Mouse (Mus musculus) adrenal gland, adult (tissue): Measurements from ENCODE around the gene Pdgfd.

Experiments used
- DNase-seq, 2 experiments: peaks; one replicate each; pipeline ENCODE4 v3.0.0; 2022 to 2023; ENCODE audit warnings: low spot score in 1 of 2; ENCODE audit not compliant: inconsistent age in 2 of 2

Pdgfd gene

DNA sequence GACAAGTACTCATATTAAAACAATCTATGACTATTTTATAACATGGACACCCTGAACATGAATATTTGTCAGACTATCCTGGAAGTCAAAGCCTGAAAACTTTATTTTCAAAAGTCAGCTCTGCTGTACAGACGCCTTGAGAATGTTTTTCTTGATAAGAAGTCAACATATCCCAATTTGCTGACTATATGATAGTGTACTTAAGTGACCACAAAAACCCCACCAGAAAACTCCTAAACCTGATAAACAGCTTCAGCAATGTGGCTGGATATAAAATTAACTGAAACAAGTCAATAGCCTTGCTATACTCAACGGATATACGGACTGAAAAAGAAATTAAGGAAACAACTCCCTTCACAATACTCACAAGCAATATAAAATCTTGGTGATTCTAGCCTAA, 137.5 kb downstream of the Pdgfd start:
- no peak for DNase-seq

DNA sequence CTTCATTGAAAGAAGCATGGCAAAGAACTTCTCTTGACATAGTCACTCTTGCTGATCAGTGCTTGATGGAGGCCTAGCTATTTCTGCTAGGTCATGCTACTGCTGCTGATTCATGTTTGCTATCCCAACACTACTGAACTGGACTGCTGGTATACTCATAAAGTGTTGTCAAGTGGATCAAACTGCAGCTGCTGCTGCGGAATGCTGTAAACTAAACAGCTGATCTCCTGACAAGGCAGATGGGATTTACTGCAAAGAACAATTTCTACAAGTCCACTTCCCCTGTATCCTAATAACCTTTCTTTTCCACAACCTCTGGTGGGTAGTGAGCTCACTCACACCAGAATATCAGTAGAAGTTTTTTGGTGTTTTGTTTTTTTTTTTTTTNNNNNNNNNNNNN, 148.7 kb downstream of the Pdgfd start:
- DNase-seq = no peak

DNA sequence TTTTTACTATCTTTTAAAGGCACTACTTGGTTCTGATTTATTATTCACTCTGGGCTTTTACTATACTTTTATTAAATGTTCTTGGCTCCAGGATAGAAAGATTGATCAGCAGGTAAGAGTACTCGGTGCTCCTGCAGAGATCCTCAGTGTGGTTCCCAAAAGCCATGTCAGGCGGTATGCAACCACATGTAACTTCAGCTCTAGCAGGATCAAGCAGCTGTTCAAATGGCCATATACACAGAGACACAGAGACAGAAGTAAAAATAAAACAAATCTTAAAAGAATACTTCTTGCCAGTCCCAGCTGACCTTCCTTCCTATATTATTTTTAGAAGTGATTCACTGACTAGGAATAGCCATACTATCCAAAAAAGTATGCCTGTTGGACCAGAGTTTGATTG, 157.0 kb downstream of the Pdgfd start:
- DNase-seq = no peak

DNA sequence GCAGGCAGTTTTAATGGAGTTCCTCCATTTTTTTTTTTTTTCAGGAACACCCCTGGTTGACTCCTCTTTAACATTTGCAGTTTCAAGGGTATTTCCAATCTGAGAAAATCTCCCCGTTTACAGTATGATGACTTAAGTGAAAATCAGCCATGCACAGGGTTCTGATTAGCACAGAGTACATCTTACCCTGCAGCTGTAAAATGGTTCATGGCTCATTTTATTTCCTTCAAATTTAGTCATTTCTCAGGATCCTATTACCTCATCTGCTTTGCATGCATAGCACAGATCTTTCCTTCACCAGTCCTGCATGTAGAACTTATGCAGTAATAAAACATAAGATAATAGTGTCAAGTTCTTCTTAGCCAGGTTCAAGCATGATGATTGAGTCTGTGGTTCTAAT, 165.1 kb downstream of the Pdgfd start:
- DNase-seq = no peak

DNA sequence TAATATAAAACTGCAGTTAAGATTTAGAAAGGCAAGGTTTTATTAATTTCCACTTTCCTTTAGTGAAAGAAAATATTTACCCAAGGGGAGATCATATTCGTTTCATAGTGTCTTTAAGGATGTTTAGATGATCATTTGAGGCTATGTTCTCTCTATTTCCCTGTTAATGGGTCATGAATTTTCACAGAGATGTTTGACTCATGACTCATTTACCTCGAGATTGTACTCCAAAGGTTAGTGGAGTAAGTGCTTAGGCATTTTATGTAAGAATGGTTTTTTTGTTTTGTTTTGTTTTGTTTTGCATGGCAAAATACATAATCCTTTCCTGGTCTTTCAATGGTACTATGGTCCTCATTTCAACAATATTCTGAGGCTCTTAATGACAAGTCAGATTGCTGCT, 167.9 kb downstream of the Pdgfd start:
- no peak for DNase-seq

DNA sequence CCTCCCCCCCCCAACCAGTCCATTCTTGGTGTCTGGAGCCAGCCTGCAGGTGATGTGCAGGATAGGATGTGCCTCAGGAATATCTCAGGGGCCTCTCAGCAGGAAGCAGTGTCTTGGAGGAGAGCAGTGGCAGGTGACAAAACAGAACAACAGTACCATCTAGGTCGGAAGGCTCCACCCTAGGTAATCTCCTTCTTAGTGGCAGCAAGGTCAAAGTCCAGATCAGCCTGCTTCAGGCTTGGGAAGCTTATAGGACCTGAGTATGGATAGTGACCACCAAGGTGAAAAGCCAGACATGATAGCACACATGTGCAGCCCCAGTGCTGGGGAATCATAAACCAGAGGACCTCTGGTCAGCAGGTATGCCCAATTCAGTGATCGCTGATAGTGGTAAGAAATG, 169.5 kb downstream of the Pdgfd start:
- no peak for DNase-seq

DNA sequence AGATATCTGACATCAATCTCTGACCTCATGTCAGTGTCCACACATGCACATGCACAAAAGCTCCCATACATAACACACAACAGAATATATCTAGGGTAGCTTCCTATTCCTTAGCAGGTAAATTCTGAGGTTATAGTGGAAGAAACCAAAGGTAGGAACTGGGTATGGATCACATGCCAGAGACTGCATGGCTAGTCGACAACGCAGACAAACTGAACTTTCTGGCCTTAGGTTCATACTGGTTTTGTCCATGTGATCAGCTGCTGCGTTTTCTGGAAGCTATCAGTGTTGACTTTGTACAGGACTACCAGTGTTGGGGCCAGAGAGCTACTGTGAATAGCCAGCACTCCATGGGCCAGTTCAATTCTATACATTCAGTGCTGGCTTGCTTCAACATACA, 170.0 kb downstream of the Pdgfd start:
- DNase-seq = no peak

DNA sequence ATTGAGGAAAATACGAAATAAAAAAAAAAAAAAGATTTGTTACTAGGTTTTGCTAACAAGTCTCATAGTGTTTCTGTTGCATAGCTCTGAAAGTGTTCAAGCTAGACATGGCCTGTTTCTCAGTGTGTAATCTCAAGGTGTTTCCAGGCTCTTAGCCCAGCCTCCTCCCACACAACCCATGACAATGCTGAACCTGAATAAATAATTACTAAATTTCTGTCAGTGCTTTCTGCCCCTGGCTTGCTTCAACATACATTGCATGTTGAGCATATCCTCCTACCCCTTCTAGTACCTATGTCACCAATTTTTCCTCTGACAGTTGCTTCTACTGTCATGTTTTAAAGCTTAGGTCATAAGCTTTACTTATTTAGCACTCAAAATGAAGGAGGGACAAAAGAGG, 171.0 kb downstream of the Pdgfd start:
- no peak for DNase-seq

DNA sequence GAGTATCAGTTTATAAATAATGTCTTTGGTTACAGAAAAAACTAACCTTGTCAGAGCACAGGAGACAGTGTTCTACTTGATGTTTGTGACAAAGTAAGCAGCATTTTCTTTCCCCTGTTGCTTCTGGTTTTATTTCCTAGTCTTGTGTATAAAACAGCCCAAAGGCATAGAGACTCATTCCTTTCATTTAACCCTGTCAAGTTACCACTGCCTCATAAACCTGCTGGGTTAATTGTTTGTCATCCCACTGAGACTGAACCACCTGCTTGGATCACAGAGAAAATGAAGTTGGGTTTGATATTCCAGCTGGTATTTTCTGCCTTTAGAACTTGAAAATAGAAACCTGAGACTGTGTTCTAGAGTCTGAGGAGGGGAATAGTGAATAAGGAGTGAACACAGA, 172.4 kb downstream of the Pdgfd start:
- no peak for DNase-seq

DNA sequence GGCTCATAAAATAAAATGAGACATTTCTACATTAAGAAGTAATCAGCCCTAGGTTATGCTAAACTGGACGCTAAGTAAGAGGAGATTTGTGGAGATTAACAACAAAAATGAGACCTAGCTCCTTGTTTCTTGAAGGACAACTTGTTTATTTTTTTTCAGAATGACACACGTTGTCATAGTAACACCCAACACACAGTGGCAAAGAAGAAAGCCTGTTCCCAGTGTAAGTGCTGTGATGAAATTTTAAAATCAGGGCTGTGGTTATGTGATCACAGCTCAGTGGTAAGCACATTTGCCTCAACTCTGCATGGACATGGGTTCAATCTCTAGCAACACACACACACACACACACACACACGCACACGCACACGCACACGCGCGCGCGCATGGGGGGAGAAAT, 174.5 kb downstream of the Pdgfd start:
- no peak for DNase-seq

DNA sequence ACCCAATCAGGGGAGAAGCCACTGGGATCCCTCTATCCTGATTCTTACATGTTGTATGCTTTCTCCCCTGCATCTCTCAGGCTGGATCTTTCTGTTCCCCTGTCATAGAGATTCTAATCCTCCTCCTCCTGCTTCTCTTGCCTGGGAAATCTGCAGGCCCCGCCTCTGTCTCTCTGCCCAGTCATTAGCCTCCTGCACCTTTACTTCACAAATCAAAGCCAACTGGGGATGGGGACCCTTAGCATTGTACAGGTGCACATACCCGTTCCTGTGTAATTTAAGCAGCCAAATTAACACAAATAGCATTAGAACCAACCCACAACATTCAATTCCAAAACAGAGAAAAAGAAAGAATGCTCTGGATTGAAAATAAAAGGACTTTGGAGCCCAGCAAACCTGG, 176.1 kb downstream of the Pdgfd start:
- no peak for DNase-seq

DNA sequence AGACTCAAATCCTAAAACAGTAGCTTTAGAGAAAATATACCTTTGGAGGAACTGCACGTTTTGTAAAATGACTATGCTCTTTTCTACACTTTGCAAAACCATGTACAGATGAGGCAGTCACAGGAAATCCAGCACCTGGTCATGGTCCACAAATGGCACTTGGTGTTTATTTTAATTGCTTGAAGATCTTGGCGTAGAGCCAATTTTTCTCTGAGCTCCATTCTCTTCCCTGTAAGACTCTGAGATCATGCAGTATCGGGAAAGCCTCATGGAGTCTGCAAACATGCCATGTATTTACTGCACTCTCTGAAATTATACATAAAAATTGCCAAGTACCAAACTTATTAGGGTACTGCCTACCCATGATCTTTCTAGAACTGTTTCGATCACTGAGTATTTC, 176.5 kb downstream of the Pdgfd start:
- DNase-seq = no peak

DNA sequence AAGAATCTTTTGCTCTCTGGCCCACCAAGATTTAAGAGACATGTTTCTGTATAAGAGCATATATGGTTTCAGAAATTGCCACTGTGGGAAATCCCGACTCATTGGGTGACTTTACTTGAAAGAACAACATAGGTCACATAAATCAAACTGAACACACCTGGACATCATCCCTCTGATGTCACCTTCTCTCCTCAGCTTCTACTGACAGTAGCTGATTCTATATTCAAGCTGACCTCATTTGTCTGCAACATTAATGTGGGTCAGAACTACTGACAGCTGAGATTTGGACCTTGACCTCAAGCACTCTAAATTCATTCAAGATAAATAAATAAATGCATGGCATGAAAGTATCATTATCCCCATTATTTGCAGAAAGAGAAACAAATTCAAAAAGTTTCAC, 177.0 kb downstream of the Pdgfd start:
- no peak for DNase-seq

DNA sequence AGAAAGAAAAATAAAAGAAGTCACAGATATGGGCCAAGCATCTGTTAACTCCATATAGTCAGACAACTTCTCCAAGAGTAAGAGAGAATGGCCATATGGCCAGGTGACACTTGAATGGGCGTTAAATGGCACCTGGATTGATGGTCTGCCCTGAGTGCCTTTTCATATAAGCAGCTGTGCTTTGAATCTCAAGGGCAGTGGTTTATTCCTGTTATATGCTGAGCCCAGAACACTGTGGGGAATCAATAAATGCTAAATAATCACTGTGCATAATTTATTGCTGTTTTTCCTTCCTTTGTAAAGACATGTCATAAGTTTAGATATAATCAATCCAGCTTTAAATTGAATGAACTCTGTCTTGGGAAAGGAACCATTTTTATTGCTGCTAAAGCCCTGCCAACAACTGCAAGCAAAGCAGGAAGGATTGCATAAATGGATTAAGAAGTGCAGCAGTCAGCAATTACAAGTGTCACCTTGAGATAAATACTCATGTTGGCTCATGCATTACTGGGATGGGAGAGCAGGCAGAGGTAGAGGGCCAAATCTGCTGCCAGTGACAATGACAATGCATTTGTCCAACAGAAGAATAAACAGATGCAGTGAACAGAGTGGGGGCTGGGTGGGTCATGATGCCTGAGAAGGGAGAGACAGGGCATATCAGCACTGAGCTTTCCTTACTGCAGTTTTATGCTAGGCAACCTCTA, 185.0 kb downstream of the Pdgfd start:
- peak in 1 of 2 experiments; percentile 40 for DNase-seq

DNA sequence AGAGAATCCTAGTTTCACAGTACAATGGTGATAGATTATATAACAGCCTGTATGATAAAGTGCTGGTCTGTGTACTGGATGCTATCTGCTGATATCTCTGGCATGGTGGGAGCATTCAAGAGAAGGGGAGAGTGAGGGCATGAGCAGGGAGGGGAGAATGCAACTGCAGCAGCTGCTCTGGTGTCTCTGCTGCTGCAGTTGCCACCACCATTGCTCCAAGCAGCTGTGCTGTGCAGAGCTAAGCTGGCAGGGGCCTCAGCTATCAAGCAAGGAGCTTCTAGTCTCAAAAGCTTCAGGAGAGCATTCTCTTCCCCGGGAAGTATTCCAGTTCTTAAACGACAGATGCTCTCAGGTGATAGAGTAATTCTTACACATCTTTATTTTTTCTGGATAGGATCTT, 192.4 kb downstream of the Pdgfd start:
- no peak for DNase-seq

DNA sequence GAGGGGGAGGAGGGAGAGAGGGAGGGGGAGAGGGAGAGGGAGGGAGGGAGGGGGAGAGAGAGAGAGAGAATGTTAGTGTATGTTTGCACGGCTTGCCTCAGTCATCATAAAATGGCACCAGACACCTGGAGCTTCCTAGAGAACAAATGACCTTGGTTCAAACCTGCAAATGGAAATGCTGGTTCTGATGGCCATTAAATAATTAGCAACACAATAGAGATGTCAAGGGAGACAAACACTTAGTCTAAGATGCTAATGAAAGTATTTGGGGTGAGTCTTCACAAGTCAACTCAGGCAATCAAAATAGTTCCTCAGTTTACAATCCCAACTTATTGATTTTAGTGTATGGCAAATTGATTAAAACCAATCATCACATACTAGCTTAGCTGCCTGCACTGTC, 198.2 kb downstream of the Pdgfd start:
- no peak for DNase-seq

DNA sequence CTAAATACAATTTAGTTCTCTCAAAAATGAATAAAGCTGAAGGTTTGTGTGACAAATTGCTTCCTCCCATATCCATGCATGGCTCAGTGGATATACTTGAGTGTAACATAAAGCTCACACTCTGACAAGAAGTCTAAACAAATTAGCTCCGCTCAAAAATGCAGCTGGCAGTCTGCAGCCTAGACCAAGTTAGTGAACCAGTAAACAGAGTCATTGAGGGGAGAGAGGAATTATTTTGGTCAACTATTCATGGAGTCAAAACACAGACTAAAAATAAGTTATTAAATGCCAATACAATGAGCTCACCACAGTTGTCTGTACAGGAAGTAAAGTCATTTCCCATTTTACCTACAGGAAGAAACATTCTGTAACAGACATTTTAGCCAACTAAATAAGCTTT, 233.4 kb downstream of the Pdgfd start:
- DNase-seq = no peak

DNA sequence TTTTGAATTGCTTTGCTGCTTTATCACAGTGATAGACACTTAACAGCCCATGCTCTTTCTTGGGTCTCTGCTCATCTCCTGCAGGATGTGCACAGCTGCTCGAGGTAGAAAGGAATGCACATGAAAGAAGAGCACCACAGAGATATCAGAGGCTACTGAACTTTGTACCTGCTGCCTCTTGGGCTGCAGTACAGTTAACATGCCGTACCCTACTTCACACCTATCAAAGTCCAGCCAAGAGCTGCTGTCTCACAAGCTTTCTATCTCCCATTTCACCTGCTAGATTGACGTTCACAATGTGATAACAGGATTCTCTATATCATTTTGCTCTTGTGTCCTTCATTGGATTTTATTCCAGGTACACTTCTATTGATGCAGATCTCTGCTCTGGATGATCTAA, 238.2 kb downstream of the Pdgfd start:
- no peak for DNase-seq

DNA sequence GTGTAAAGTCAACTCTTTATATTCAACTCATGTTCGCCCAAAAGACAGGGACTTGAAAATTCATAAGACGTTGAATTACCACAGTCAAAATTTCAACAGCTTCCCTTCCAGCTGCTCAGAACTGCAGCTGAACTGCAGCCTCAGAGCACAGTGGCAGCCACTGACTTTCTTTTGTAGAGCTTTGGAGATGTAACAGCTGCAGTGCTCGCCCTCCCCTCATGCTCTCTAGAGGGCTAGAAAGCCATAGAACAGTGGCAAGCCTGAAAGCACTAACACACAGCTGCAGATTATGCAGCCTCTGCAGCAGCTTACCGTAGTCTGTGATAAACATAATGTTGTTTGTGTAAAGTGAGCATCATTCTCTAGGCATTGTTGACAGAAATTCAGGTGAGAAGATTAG, 239.6 kb downstream of the Pdgfd start:
- DNase-seq = no peak

DNA sequence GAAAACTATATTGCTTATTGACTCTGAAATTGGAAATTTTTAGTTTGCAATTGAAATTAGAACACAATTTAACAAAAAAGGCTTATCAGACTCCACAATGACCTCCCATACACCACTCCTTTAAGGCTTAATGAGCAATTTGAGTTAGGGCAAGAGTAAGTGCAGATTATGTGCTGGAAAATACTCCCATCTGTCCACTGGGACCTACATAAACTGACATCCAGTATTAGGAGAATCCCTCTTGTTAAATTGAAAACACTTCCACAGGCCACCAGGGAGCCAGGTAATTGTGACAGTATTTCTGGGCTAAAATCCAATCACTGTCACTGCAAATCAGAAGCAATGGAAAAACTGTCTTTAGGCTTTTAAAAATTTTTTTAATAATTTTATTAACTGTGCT, 256.2 kb downstream of the Pdgfd start:
- no peak for DNase-seq
